Mouse (Mus musculus) megakaryocyte, embryonic 14.5 days (primary cell): ENCODE results near the gene Sorbs2.

Experiments used
- FLI1 ChIP-seq: IDR thresholded peaks from 2 replicates; pipeline ENCODE4 v1.6.1; 2012; ENCODE audit warnings: low read length, inconsistent platforms, mixed read lengths
- GATA1 ChIP-seq: IDR thresholded peaks from 3 replicates; pipeline ENCODE4 v1.6.1; 2012; ENCODE audit warnings: mixed read lengths, low read length, inconsistent platforms, borderline replicate concordance

GRCm38 (mm10) chr8:45486281-45486680, 21.3 kb upstream of the Sorbs2 start:
- TF ChIP-seq GATA1 (no peak), FLI1 (no peak)
